Mouse (Mus musculus): ENCODE measurements around the gene Myo18a. TPM values are rescaled to one million over a fixed set of nuclear protein-coding genes. Genes with fewer than 3 reads are reported as not detected.
A peak's percentile ranks its signal among the peaks of the same experiment; 100 is the strongest.

Myo18a gene
- total RNA-seq, 2 experiments from 2014 or later: 345 to 399 TPM

GRCm38 (mm10) chr11:77906097-77906687 is 143.1 kb downstream of the Myo18a start:
- no peak for TF ChIP-seq CTCF (IDR thresholded peaks at IDR 0.05)
- H3K27ac ChIP-seq: no peak overlapping the region
- H3K4me3 ChIP-seq: no peak overlapping the region
- DNase-seq: peak; percentile 75
- intact Hi-C loops (cut with DNase I): no loop called here

GRCm38 (mm10) chr11:77906747-77907174 is 143.7 kb downstream of the Myo18a start:
- Histone ChIP-seq H3K4me3 (no peak overlapping the region), H3K27ac (no peak overlapping the region)
- intact Hi-C loops (cut with DNase I): no loop called here
- no peak for TF ChIP-seq CTCF (IDR thresholded peaks at IDR 0.05)
- no peak for DNase-seq

- intact Hi-C loops (cut with DNase I): no loop called here
- DNase-seq: no peak
- no peak for TF ChIP-seq CTCF (IDR thresholded peaks at IDR 0.05)
- Histone ChIP-seq H3K4me3 (no peak overlapping the region), H3K27ac (no peak overlapping the region)
Observed at GRCm38 (mm10) chr11:77908468-77908867, 145.4 kb downstream of the Myo18a start.

GRCm38 (mm10) chr11:77909376-77909775 is 146.3 kb downstream of the Myo18a start:
- H3K27ac ChIP-seq: no peak overlapping the region
- DNase-seq: no peak
- TF ChIP-seq CTCF (IDR thresholded peaks at IDR 0.05): no peak
- H3K4me3 ChIP-seq: no peak overlapping the region
- intact Hi-C loops (cut with DNase I): no loop called here

- TF ChIP-seq CTCF (IDR thresholded peaks at IDR 0.05): no peak
- intact Hi-C loops (cut with DNase I): no loop called here
Observed at GRCm38 (mm10) chr11:77909776-77910175, 146.7 kb downstream of the Myo18a start.

GRCm38 (mm10) chr11:77913505-77913904 is 150.5 kb downstream of the Myo18a start:
- no peak for DNase-seq
- intact Hi-C loops (cut with DNase I): no loop called here
- Histone ChIP-seq H3K4me3 (no peak overlapping the region), H3K27ac (no peak overlapping the region)
- TF ChIP-seq CTCF (IDR thresholded peaks at IDR 0.05): no peak

More at GRCm38 (mm10) chr11:77909776-77910175, 146.7 kb downstream of the Myo18a start:
- H3K27ac ChIP-seq: no peak overlapping the region
- H3K4me3 ChIP-seq: no peak overlapping the region
- no peak for DNase-seq

- intact Hi-C loops (cut with DNase I): no loop called here
Observed at GRCm38 (mm10) chr11:77914598-77915260, 151.7 kb downstream of the Myo18a start.

More at GRCm38 (mm10) chr11:77914598-77915260, 151.7 kb downstream of the Myo18a start:
- DNase-seq: no peak
- no peak for TF ChIP-seq CTCF (IDR thresholded peaks at IDR 0.05)
- Histone ChIP-seq H3K27ac (no peak overlapping the region), H3K4me3 (no peak overlapping the region)

Other genes with a start within 250 kb of the Myo18a start
- gene Abhd15, start 248.1 kb upstream of the Myo18a start, total RNA-seq (2021): under 1 TPM; 0.18 to 0.50 TPM
- gene Trp53i13, start 247.3 kb upstream of the Myo18a start, total RNA-seq (2021): 1 to 10 TPM; 2.3 to 5.0 TPM
- not detected for gene Gm10392, start 244.0 kb upstream of the Myo18a start, total RNA-seq (2021)
- gene Taok1, start 155.4 kb upstream of the Myo18a start, total RNA-seq (2021): 10 to 100 TPM; 37.7 to 48.4 TPM
- gene Nufip2, start 77.1 kb upstream of the Myo18a start, total RNA-seq (2021): 10 to 100 TPM; 36.9 to 43.8 TPM
- gene Cryba1, start 38.0 kb upstream of the Myo18a start, total RNA-seq (2021): not detected
- gene Gm10277, start 24.5 kb downstream of the Myo18a start, total RNA-seq (2021): not detected
- not detected for gene Pipox, start 130.8 kb downstream of the Myo18a start, total RNA-seq (2021)
- under 1 TPM in 1 of 2 experiments, not detected in 1; 0.25 TPM for gene Sez6, start 167.6 kb downstream of the Myo18a start, total RNA-seq (2021)
- 10 to 100 TPM; 15.0 to 15.8 TPM for gene Phf12, start 219.5 kb downstream of the Myo18a start, total RNA-seq (2021)

Data from gastrocnemius, adult 2 months (tissue).